Mouse (Mus musculus): ENCODE data around the gene Nxpe2.

Gene Nxpe2

GRCm38 (mm10) chr9:48294754-48295153 is 58.5 kb downstream of the Nxpe2 start:
- no peak for DNase-seq

- no peak for DNase-seq
Measured at GRCm38 (mm10) chr9:48290281-48290680, 63.0 kb downstream of the Nxpe2 start.

- DNase-seq, result no peak
Measured at GRCm38 (mm10) chr9:48284221-48284620, 69.0 kb downstream of the Nxpe2 start.

GRCm38 (mm10) chr9:48276831-48277230 is 76.4 kb downstream of the Nxpe2 start:
- no peak for DNase-seq
